Mouse (Mus musculus) frontal cortex, postnatal 25 days (tissue): ENCODE results near the gene Nuak2.
A peak's percentile ranks its signal among the peaks of the same experiment; 100 is the strongest.

Experiments used
- DNase-seq, 2 experiments: peaks; one replicate each; pipeline ENCODE4 v3.0.0; 2022; ENCODE audit warnings: low spot score in 2 of 2

Gene Nuak2

GRCm38 (mm10) chr1:132354234-132354633 is 38.3 kb downstream of the Nuak2 start:
- DNase-seq: no peak

DNA sequence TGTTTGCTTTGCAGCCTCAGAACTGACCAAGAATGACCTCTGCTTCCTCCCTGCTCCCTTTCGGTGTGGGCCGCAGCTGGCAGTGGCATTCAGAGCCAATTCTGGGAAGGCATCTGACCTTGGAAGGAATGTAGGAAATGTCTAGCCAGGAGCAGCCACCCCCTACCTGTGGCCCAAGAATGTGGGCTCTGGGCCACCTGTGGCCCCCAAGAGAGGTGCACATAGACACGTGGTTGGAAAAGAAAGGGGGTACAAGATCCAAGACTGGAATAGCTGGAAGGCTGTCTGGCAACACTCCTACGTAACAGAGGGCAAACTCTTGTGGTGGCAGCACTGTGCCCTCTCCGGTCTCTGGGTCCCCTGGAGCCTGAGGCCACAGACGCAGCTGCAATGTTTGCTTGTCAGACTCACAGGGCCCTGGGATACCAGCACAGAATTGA is 39.3 kb downstream of the Nuak2 start:
- no peak for DNase-seq

GRCm38 (mm10) chr1:132355841-132356242 is 39.9 kb downstream of the Nuak2 start:
- DNase-seq: peak; percentile 80 to 83

DNA sequence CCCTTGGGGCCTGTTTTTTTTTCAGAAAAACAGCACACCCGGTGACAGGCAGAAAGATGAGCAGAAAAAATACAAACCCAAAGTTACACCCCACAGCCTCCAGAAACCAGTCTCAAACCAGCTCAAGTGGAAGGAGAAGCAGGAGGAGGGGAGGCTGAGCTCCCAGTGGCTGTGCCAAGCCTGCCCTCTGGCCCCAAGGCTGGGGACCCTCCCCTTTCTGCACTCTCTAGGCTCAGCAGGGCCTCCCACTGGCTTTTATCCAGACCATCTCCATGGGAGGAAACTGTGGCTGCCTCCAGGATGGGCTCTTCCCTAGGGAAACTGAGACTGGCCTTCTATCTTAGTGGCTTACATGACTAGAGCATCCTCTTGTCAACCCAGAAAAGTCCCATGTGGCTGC is 40.9 kb downstream of the Nuak2 start:
- DNase-seq: no peak

GRCm38 (mm10) chr1:132361959-132362358 is 46.0 kb downstream of the Nuak2 start:
- DNase-seq: no peak

DNA sequence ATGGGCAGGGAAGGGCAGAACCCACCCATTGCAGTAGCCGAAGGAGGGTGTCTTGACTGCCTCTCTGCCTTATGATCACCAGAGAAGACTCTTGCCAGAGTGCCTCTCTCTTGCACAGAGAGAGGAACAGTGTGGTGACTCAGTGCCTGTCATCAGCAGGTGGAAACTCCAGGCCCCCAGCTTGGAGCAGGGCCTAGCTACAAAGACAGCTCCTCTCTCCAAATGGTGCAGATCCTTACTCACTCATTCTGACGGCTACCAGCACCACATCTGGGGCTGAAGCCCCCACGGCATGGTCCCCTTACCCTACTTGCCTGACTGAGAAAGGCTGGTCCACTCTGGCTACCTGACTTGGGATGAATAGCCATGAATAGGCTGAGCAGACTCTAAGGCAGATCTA is 48.5 kb downstream of the Nuak2 start:
- no peak for DNase-seq

DNA sequence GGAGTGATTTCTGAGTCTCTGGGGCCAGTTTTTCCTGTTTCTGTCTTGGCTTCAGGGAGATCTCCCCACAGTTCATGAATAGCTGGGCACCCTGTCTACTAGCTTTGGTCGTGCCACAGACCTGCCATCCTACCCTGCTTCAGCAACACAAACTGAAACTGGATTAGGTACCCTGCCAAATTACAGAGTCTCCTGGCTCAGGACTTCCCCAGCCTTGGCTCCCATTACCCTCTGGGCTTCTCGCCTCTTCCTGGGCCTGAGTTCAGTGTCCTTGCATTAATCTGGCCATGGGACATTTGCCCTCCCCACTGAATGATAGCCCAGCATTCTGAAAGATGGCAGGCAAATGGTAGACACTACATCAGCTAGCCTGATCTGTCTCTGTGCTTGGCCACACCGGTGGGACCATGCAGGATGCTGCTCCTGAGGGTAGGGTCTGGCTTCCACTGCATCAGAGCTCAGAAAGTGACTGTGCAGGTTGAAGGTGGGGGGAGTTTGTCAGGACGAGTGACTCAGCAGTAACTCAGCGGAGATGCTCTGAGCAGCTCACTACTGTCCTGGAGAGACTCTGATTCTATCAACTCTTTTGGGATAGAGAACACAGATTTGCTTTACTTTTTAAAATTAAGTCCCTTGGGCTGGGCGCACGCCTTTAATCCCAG is 49.1 kb downstream of the Nuak2 start:
- DNase-seq: no peak

DNA sequence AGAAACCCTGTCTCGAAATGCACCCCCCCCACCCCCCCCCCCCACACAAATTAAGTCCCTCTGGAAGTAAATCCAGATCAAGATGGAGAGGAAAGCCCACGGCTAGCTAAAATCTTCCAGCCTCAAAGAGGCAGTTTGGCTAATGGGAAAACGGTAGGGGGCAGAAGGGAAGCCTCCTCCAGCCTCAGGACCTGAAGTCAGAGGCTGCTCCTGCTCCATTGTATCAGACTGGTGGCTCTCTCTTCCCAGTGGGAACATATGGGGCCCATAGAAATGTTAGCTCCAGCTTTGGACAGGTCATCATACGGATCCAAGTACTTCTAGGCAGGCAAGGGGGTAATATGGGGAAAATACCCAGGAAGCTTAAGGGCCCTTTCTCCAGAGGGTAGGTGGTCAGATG is 49.7 kb downstream of the Nuak2 start:
- DNase-seq: no peak

- DNase-seq: no peak
Observed at GRCm38 (mm10) chr1:132366235-132366634, 50.3 kb downstream of the Nuak2 start.

GRCm38 (mm10) chr1:132366937-132367336 is 51.0 kb downstream of the Nuak2 start:
- no peak for DNase-seq

DNA sequence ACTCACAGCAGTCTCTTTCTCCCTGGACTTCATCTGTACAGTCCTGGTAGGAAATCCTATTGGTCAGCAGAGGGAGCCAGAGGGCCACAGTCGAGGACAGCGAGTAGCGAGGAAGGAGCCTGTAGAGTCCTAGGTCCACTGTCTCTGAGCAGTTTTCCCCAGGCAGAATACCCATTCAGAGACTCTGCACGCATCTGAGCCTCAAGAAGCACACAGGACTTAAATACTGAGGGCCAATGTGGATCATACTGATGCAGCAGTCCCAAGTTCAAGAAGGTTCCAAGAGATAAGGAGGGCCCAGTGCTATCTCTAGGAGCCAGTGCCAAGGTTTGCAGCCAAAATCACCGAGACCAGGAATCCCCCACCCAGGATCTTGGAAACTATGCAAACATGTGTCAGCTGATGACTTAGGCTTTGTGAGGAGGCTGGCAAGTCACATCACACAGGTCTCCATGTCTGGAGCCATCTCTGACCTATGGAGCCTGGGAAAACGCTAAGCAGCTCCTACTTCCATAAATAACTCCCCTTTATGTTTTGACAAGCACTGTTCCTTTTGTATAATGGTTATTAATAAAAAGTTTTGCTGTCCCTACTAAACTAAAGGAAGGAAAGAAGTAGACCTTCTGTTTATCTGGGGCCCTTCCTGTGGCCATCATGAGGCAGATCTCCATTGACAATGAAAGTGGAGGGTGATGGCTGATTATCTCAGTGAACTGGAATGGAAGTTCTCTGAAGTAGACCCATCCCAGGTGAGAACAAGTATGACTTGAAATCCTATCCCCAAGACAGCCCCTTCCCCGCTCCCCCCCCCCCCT is 52.0 kb downstream of the Nuak2 start:
- peak in 1 of 2 experiments; percentile 76 for DNase-seq

DNA sequence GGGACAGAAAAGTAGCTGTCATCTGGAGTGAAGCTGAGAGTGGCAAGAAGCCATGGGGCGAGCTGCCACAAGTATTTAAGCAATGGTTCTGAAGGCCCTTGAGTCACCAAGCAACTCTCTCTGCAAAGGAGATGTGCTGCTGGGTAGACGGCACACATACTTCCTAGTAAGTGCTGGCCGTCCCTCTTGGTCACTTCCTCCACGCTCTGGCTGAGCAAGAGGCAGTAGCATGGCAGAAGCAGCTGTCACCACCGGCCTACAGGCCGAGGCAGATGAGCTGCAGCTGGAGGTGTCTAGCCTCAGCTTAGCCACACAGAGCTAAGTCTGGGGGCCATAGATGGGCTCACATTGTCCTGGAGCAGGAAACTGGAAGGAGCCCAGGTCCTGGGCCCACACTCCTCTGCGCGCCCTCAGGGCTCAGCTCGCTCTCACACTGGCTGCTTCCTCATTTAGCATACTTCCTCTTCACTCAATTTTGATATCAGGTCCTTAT is 54.8 kb downstream of the Nuak2 start:
- no peak for DNase-seq

DNA sequence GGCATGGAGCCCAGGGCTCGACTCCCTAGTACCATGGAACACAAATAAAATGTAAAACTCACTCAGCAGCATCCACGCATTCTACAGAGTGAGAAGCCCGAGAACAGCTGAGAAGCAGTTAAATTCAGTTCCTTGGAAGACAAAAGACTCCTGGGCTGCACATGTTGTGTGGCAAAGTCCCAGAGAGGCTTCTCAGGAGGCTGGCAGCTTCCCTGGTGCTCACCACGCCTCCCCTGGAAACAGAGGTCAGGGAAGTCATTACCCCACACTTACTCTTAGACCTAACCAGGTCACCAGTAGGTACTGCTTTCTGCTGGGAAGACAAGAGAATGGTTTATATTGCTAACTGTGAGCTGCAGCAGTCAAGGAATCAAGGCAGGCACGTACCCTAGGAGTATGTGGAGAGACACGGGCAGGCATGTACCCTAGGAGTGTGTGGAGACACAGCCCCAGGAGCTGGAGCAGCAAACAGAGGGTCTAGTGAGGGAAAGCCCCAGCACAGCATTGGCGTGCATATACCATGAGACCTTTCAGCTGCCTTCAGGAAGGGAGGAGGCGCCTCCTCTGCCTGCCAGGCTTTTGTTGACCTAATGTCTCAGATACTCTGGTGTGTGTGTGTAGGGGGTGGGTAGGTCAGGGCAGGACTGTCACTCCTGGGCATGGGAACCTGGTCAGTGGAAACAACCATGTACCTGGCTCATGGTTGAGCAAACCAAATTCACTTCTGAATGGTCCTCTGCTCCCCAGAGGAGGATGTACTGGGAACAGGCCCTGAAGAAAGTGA is 55.6 kb downstream of the Nuak2 start:
- DNase-seq: no peak

DNA sequence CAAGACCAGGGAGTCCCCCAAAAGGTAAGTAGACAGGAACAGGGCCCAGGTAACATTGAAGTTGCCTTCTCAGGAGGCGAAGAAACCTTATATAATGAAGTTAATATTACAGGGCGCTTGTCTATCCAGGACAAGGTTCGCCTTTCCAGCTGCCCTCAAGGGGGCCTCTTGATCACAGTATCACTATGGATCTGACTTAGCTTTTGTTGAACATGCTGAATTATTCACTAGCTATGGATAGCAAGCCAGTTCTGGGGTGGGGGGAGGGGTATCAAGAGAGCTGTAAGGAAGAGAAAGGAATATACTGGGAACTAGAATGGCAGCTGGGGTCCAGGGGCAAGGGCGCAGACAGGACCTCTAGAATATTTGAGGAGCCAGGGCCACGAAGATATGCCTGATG is 56.4 kb downstream of the Nuak2 start:
- DNase-seq: no peak

- no peak for DNase-seq
Observed at GRCm38 (mm10) chr1:132372896-132373534, 57.1 kb downstream of the Nuak2 start.

DNA sequence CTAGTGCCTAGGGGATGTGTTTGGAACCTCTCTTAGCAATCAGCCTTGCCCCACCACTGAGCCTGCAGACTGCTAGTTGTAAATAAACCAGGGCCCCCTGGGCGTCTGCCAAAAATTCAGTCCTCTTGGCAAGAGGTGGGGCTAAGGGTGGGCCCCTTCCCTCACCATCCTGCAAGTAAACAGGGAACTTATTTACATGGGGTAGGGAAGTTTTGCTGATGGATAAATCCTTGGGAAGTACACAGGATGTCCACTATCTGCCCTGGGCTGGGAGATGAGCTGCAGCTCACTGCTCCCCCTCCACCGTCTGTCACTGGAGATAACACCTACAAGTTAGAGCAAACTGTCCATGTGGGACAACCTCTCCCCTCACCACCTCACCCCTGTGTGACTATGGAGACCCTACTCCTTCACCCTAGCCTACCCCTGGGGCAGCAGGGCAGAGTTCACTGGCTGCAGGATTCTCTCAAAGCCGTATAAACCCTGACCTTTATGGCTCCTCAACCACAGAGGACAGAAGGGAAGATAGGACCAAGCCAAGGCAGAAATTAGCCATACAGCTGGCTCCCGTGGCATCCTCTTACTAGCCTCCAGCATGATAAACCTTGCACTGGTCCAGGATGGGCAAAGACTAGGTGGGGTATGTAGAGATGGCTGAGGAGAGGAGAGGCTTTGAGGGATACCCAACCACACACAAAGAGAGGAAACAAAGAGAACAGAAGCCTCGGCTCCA is 58.4 kb downstream of the Nuak2 start:
- no peak for DNase-seq

- DNase-seq: no peak
Observed at GRCm38 (mm10) chr1:132374873-132375244, 58.9 kb downstream of the Nuak2 start.

DNA sequence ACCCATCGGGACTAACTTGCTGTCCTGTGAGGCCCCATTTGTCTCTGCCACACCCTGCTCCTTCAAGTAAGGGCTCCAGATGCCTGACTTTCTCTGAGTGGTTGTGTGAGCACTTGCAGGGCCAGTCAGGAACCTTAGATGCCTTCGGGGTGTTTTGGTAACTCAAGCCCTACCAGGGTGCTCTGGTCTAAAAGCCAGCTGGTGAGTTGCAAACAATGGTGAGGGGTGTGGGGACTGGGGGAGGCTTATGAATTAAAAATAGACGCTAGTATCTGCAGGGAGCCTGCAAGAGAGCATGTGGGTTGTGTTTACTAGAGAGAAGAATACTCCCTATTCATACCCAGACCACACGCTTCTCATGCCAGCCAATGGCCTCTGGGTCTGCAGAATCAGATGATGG is 59.3 kb downstream of the Nuak2 start:
- DNase-seq: no peak

DNA sequence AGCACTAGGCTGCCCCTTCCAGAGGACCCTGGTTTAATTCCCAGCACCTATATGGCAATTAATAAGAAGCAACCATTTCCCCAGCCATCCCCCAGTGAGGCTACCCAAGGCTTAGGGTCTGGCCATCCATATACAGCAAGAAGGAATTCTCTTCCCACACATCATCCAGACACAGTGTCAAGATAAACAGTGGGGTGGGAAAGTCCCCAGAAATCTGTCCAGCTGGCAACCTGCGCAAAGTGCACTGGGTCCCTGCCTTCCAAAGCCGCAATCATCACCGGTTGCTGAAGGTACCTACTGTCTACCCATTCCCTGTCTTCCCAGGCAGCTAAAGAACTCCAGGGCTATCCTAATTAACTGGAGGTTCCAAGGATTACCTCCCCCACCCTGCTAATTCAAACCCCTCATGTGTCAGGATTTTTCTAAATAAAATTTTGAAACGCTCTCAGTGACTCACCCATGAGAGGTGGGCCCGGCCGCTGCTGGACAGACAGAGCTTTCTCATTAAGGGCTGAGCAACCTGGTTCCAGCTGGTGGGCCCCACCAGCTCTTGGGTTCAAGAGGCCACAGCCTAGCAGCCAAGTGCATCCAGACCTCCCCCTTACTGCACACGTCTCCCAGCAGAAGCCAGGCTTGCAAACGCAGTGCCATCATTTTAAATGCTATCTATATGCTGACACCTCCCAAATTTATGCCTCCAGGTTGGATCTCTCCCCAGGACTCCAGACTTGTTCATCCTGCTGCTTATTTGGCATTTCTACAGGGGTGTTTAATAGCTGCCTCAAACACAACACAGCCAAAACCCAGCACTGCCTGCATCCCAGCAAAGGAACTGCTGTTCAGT is 60.5 kb downstream of the Nuak2 start:
- no peak for DNase-seq

DNA sequence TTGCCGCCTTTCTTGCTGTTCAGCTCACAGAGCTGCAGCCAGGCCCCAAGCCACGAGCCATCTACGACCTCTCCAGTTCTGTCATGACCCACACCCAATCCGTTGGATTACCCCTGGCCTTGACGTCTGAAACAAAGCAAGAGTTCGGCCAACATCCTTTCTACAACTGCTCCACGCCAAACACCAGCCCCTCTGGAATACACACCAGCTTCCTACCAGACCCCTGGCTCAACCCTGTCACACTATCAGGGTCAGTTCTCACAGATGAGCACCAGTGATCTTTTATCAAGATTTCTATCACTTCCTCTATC is 61.1 kb downstream of the Nuak2 start:
- no peak for DNase-seq

DNA sequence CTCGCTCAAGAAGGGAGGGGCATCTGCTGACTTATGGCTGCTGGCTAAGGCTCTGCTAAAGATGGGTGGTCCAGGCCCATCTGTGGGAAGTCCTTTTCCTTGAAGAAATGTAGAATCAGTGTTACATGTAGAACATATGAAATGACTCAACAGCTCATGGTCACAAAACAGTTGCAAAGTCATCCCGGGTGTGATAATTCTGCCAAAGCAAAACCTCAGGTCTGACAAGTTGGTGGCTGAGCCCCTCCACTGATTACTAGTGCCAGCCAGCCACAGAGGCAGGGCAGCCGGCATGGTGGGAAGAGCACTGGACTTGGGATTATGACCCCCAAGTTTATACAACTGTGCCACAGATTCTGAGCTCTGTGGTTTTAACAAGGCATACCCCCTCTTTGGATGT is 61.9 kb downstream of the Nuak2 start:
- no peak for DNase-seq
